Mouse (Mus musculus): Measurements from ENCODE around the gene Tcea3.

DNA sequence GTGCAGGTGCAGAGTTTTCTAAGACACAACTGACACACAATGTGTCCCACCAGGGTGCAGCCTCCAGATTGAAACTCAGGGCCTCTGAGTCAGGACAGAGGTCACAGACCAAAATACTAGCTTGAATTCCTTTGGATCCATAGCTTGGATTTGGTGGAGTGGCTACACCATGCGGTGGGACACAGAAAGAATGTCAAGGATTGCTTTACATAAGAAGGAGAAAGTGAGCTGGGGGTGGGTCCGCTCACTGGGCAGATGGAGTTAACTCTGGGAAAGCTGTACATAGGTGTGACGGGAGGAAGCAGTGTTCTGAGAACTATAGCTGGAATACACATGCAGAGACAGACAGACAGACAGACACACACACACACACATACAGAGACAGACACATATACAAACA is 12.4 kb downstream of the Tcea3 start:
- no peak for TF ChIP-seq HCFC1 (IDR thresholded peaks at IDR 0.05; ENCODE audit: borderline replicate concordance, insufficient read depth, low read length)
- no peak for TF ChIP-seq MAFK (IDR thresholded peaks at IDR 0.05; ENCODE audit: insufficient read depth, low read depth, low read length)
- TF ChIP-seq CHD2 (IDR thresholded peaks at IDR 0.05; ENCODE audit: low read depth, low read length): no peak
